Mouse (Mus musculus): Measurements from ENCODE around the gene Ap1g1. TPM values are rescaled to one million over a fixed set of nuclear protein-coding genes. Genes with fewer than 3 reads are reported as not detected.
"Not testable (repeated sequence)": the region's sequence is repeated elsewhere in the genome, so short reads cannot be mapped to it uniquely, and the experiment has no call there.

The Ap1g1 gene
- polyA plus RNA-seq, 1 experiment from 2014 or later = 44.7 TPM

GRCm38 (mm10) chr8:109868003-109868679, 89.8 kb downstream of the Ap1g1 start, which contains the start of gene Phlpp2:
Gene Phlpp2 (plus strand): TSS chr8:109868542.
- 1% methylated on average over 38 of the region's 42 CpGs for WGBS
- no peaks in the 10 kb centered on the region for H3K27me3 ChIP-seq (replicated peaks)
- no peaks in the 10 kb centered on the region for H3K9me3 ChIP-seq (replicated peaks)
- H3K27ac ChIP-seq (replicated peaks) = peak within 1 kb of the TSS; percentile 89
- H3K36me3 ChIP-seq = no peaks in the 10 kb centered on the region
- peak within 1 kb of the TSS; percentile 98 for H3K4me3 ChIP-seq (replicated peaks)
- ATAC-seq (ENCODE audit: low FRiP score) = peak; percentile 97
- peak within 1 kb of the TSS; percentile 95 for H3K9ac ChIP-seq (replicated peaks)
- H3K4me2 ChIP-seq = peak within 1 kb of the TSS; percentile 90
- H3K4me1 ChIP-seq = peaks cover 22% of the 10 kb centered on the region

GRCm38 (mm10) chr8:109868680-109869361, 90.5 kb downstream of the Ap1g1 start:
- peak overlapping the region; percentile 95 for H3K9ac ChIP-seq (replicated peaks)
- H3K27me3 ChIP-seq (replicated peaks) = no peaks in the 10 kb centered on the region
- ATAC-seq (ENCODE audit: low FRiP score) = peak; percentile 85
- H3K4me2 ChIP-seq = peak overlapping the region; percentile 90
- H3K27ac ChIP-seq (replicated peaks) = peak overlapping the region; percentile 89
- H3K4me3 ChIP-seq (replicated peaks) = peak overlapping the region; percentile 98
- under 1% methylated on average over 68 of the region's 78 CpGs for WGBS
- peaks cover 22% of the 10 kb centered on the region for H3K4me1 ChIP-seq
- H3K36me3 ChIP-seq = no peaks in the 10 kb centered on the region
- H3K9me3 ChIP-seq (replicated peaks) = no peaks in the 10 kb centered on the region

GRCm38 (mm10) chr8:109871056-109871455, 92.7 kb downstream of the Ap1g1 start:
- no peak overlapping the region for H3K4me2 ChIP-seq
- H3K27me3 ChIP-seq (replicated peaks) = no peaks in the 10 kb centered on the region
- 92% methylated on average over 1 of the region's 1 CpGs for WGBS
- H3K4me3 ChIP-seq (replicated peaks) = no peak overlapping the region
- no peak overlapping the region for H3K27ac ChIP-seq (replicated peaks)
- no peaks in the 10 kb centered on the region for H3K9me3 ChIP-seq (replicated peaks)
- H3K9ac ChIP-seq (replicated peaks) = no peak overlapping the region
- H3K4me1 ChIP-seq = peaks cover 22% of the 10 kb centered on the region
- H3K36me3 ChIP-seq = no peaks in the 10 kb centered on the region
- ATAC-seq (ENCODE audit: low FRiP score) = no peak

- peaks cover 22% of the 10 kb centered on the region for H3K4me1 ChIP-seq
- not testable (repeated sequence) for H3K9me3 ChIP-seq (replicated peaks); H3K4me2 ChIP-seq; H3K4me3 ChIP-seq (replicated peaks); H3K27me3 ChIP-seq (replicated peaks); ATAC-seq (ENCODE audit: low FRiP score); H3K9ac ChIP-seq (replicated peaks); H3K36me3 ChIP-seq; H3K27ac ChIP-seq (replicated peaks)
- WGBS = 88% methylated on average over 3 of the region's 3 CpGs
Observed at GRCm38 (mm10) chr8:109873800-109874199, 95.4 kb downstream of the Ap1g1 start.

- Histone ChIP-seq H3K4me1 (no peaks in the 10 kb centered on the region), H3K4me3 (replicated peaks) (no peak overlapping the region), H3K9ac (replicated peaks) (no peak overlapping the region), H3K4me2 (no peak overlapping the region), H3K27ac (replicated peaks) (no peak overlapping the region), H3K27me3 (replicated peaks) (no peaks in the 10 kb centered on the region), H3K9me3 (replicated peaks) (no peaks in the 10 kb centered on the region), H3K36me3 (peaks cover 25% of the 10 kb centered on the region)
- WGBS = 90% methylated on average over 5 of the region's 5 CpGs
- no peak for ATAC-seq (ENCODE audit: low FRiP score)
Observed at GRCm38 (mm10) chr8:109880012-109880662, 101.8 kb downstream of the Ap1g1 start.

- Histone ChIP-seq H3K27ac (replicated peaks) (no peak overlapping the region), H3K4me2 (no peak overlapping the region), H3K9me3 (replicated peaks) (no peaks in the 10 kb centered on the region), H3K4me3 (replicated peaks) (no peak overlapping the region), H3K36me3 (peaks cover 21% of the 10 kb centered on the region), H3K9ac (replicated peaks) (no peak overlapping the region), H3K27me3 (replicated peaks) (no peaks in the 10 kb centered on the region), H3K4me1 (no peaks in the 10 kb centered on the region)
- ATAC-seq (ENCODE audit: low FRiP score) = no peak
Observed at GRCm38 (mm10) chr8:109885294-109885693, 106.9 kb downstream of the Ap1g1 start.

GRCm38 (mm10) chr8:109889211-109889610, 110.9 kb downstream of the Ap1g1 start:
- H3K36me3 ChIP-seq = peaks cover 20% of the 10 kb centered on the region
- H3K9me3 ChIP-seq (replicated peaks) = no peaks in the 10 kb centered on the region
- H3K27me3 ChIP-seq (replicated peaks) = no peaks in the 10 kb centered on the region
- H3K4me1 ChIP-seq = no peaks in the 10 kb centered on the region
- no peak overlapping the region for H3K27ac ChIP-seq (replicated peaks)
- H3K4me3 ChIP-seq (replicated peaks) = no peak overlapping the region
- H3K4me2 ChIP-seq = no peak overlapping the region
- 100% methylated on average over 1 of the region's 1 CpGs for WGBS
- no peak for ATAC-seq (ENCODE audit: low FRiP score)
- no peak overlapping the region for H3K9ac ChIP-seq (replicated peaks)

GRCm38 (mm10) chr8:109890794-109891585, 112.6 kb downstream of the Ap1g1 start:
- Histone ChIP-seq H3K27me3 (replicated peaks) (no peaks in the 10 kb centered on the region), H3K4me2 (no peak overlapping the region), H3K9me3 (replicated peaks) (no peaks in the 10 kb centered on the region), H3K4me1 (no peaks in the 10 kb centered on the region), H3K27ac (replicated peaks) (no peak overlapping the region), H3K9ac (replicated peaks) (no peak overlapping the region), H3K36me3 (peaks cover 20% of the 10 kb centered on the region), H3K4me3 (replicated peaks) (no peak overlapping the region)
- ATAC-seq (ENCODE audit: low FRiP score) = no peak
- 97% methylated on average over 3 of the region's 3 CpGs for WGBS

GRCm38 (mm10) chr8:109894636-109895035, 116.3 kb downstream of the Ap1g1 start:
- H3K4me2 ChIP-seq = no peak overlapping the region
- H3K4me1 ChIP-seq = no peaks in the 10 kb centered on the region
- no peaks in the 10 kb centered on the region for H3K9me3 ChIP-seq (replicated peaks)
- no peak overlapping the region for H3K27ac ChIP-seq (replicated peaks)
- H3K4me3 ChIP-seq (replicated peaks) = no peak overlapping the region
- 100% methylated on average over 1 of the region's 1 CpGs for WGBS
- H3K27me3 ChIP-seq (replicated peaks) = no peaks in the 10 kb centered on the region
- peaks cover 19% of the 10 kb centered on the region for H3K36me3 ChIP-seq
- H3K9ac ChIP-seq (replicated peaks) = no peak overlapping the region
- ATAC-seq (ENCODE audit: low FRiP score) = no peak

GRCm38 (mm10) chr8:109895355-109895754, 117.0 kb downstream of the Ap1g1 start:
- H3K9ac ChIP-seq (replicated peaks) = no peak overlapping the region
- H3K4me3 ChIP-seq (replicated peaks) = no peak overlapping the region
- no peak for ATAC-seq (ENCODE audit: low FRiP score)
- 87% methylated on average over 12 of the region's 12 CpGs for WGBS
- no peaks in the 10 kb centered on the region for H3K4me1 ChIP-seq
- no peak overlapping the region for H3K27ac ChIP-seq (replicated peaks)
- no peaks in the 10 kb centered on the region for H3K27me3 ChIP-seq (replicated peaks)
- no peaks in the 10 kb centered on the region for H3K9me3 ChIP-seq (replicated peaks)
- H3K4me2 ChIP-seq = no peak overlapping the region
- peaks cover 12% of the 10 kb centered on the region for H3K36me3 ChIP-seq

GRCm38 (mm10) chr8:109902379-109902778, 124.0 kb downstream of the Ap1g1 start:
- Histone ChIP-seq H3K27me3 (replicated peaks) (no peaks in the 10 kb centered on the region), H3K4me2 (no peak overlapping the region), H3K9ac (replicated peaks) (no peak overlapping the region), H3K4me3 (replicated peaks) (no peak overlapping the region), H3K4me1 (no peaks in the 10 kb centered on the region), H3K27ac (replicated peaks) (no peak overlapping the region), H3K36me3 (peaks cover 10% of the 10 kb centered on the region; the same call in 1 of the 2 replicates), H3K9me3 (replicated peaks) (no peaks in the 10 kb centered on the region)
- ATAC-seq (ENCODE audit: low FRiP score) = no peak

Data from neural tube, embryonic 15.5 days (tissue).